Mouse (Mus musculus): ENCODE measurements around the gene Pkd1l3. TPM values are rescaled to one million over a fixed set of nuclear protein-coding genes. Genes with fewer than 3 reads are reported as not detected.

The Pkd1l3 gene
- total RNA-seq, 2 experiments from 2014 or later: 0.06 TPM; not detected in 1

DNA sequence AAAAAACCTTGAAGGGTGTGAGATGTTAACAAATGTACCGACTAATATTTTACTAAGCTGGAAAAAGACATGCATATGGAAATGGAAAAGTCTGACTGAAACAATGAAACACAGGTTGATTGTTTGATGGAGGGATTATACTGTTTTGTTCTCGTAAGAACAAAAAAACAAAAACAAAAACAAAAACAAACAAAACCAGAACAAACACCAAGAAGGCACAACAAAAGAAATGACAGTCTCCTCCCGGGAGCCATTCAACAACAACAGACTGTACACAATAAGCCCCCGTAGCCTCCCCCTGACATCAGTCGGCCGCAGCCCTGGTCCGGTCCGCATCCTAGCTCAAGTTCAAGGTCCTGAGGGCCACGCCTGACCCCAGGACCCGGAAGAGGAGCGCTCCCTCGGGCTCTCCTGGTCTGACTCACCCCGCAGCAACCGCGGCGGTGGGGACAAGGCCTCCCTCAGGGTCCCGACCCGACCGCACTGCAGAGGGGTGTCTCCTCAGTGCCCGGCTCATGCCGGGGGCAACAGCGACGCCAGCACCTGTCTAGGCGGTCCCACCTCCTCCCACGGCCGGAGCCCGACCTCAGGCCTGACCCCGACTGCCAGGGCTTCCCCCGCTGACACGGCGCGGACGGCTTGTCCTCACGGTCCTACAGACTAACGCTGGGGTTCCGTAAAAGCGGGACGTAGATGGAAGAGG lies 78.3 kb downstream of the Pkd1l3 start:
- peak; percentile 71 for DNase-seq
- Histone ChIP-seq H3K4me3 (peak overlapping the region; percentile 96), H3K27ac (peak overlapping the region; percentile 97)
- TF ChIP-seq CTCF (IDR thresholded peaks at IDR 0.05): no peak
- intact Hi-C loops (cut with DNase I): loop anchor here (1.0 kb wide), 1 partner anchor 84 kb away; the partner anchor contains the start of gene Dhodh

DNA sequence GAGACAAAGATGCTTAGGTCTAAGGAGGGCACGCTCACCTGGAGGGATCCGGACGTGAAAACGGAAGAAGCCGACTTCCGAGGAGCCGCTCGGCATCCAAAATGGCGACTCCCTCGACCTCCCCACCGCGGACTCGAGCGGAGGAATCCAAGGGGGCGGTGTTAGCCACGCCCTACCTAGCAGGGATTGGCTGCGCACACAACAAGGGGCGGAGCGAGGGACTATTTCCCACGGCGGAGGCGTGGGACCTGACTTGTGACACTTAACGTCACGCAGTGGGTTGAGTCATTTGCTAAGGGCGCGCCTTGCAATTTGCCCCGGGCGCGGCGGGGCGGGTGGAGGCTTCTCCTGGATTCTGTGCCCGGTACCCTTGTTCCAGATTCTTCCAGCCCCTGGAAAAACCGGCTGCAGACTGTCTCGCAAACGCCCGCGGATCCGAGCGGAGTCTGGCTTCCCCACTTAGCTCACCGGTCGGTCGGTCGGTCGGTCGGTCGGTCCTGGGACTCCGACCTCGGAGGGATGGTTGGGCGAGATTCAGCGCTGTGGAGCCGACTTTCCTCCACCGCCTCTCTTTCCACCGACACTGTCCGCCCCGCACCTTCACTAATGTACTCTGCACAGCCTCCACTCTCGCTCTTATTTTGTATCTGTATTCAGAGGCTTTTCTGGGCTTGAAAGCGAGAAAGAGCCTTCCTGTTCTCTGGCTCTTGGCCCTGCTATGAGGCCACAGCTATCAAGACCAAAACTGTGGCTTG lies 79.0 kb downstream of the Pkd1l3 start, which contains the start of gene Ist1:
TSS of gene Ist1 (minus strand) at position 115 of the 755 bp plus-strand sequence.
- intact Hi-C loops (cut with DNase I): loop anchor here (1.0 kb wide), 1 partner anchor 85 kb away; the partner anchor contains the start of gene Dhodh
- peak; percentile 99 for DNase-seq
- peak within 1 kb of the TSS; percentile 97 for H3K27ac ChIP-seq
- peak; percentile 12; the same call in 1 of the 2 replicates for TF ChIP-seq CTCF (IDR thresholded peaks at IDR 0.05)
- peak within 1 kb of the TSS; percentile 96 for H3K4me3 ChIP-seq

DNA sequence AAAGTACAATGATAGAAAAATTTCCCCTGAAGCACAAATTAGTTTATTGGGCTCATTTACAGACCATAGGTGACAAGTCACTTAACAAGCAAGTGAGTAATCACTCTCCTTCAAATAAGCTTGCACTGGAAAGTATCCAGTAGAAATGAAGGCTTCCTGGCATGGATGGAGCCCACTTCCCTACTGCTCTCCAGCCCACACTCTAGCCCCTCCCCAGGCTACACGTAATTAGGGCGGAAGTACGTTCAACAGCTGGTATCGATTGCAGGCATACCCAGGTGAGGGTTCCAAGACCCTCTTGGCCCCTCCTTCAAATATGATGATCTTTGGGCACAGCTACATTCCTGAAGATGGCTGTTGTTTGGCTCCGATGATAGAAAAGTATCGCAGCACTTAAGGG lies 79.8 kb downstream of the Pkd1l3 start:
- no peak for DNase-seq
- Histone ChIP-seq H3K27ac (no peak overlapping the region), H3K4me3 (no peak overlapping the region)
- no peak for TF ChIP-seq CTCF (IDR thresholded peaks at IDR 0.05)
- intact Hi-C loops (cut with DNase I): no loop called here

DNA sequence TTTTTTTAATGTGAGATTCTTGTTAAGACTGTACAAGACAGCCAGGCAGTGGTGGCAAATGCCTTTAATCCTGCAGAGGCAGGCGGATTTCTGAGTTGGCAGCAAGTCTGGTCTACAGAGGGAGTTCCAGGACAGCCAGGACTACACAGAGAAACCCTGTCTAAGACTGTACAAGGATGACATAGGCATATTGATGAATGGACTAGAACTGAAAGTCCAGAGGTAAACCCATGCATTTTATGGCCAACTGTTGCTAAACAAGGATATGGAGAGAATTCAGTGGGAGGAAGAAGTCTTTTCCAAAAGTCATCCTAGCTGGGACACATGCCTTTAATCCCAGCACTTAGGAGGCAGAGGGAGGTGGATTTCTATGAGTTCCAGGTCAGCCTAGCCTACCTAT lies 83.4 kb downstream of the Pkd1l3 start:
- DNase-seq: no peak
- TF ChIP-seq CTCF (IDR thresholded peaks at IDR 0.05): no peak
- intact Hi-C loops (cut with DNase I): no loop called here

DNA sequence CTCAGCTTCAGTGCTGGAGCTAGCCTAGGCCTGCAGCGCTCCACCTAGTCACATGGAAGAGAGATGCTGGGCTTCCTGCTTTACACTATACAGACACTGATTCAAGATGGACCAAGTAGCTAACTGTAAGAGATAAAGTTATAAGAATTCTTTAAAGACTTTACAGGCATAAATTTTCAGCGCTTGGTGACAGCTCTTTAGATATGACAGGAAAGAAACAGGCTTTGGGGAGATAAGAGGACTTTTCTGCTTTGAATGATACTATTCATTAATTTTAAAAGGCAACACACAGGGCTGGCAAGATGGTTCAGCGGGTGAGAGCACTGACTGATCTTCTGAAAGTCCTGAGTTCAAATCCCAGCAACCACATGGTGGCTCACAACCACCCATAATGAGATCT lies 84.2 kb downstream of the Pkd1l3 start:
- intact Hi-C loops (cut with DNase I): no loop called here
- TF ChIP-seq CTCF (IDR thresholded peaks at IDR 0.05): no peak
- H3K27ac ChIP-seq: no peak overlapping the region
- DNase-seq: no peak
- no peak overlapping the region for H3K4me3 ChIP-seq

More for the DNA sequence above, 83.4 kb downstream of the Pkd1l3 start:
- Histone ChIP-seq H3K4me3 (no peak overlapping the region), H3K27ac (no peak overlapping the region)

DNA sequence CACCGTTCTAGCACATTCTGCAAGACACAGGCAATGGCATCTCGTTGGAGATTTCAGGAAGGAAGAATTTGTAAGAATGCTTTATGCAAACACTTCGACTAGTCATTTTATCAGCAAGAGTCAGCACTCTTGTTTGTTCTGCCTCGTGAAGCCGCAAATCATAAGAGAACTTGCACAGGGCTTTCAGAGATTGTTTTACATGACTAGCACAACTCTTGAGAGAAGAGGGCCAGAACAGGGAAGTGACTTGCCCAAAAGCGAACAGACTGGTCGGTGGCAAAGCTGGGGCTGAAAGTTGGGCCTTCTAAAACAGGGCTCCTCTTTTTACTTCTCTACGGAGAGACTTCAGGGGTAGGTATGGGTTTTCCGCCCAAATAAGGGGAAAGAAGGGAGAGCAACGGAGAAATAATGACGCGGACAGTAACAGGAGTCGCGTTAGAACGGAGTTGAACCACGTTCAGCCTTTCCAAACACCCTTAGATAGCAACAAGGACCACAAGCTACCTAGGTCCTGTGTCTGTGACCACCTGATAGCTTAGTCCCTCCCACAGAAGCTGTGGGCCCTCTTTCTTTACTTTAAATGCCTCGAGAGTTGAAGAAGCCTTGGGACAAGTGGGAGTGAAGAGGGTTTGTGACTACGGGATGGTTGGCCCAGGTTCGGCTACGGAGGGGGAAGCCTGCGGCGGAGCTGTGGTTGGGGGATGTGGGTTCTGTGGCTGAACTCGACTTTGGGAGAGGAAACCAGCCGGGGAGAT lies 90.4 kb downstream of the Pkd1l3 start:
- Histone ChIP-seq H3K4me3 (peak overlapping the region; percentile 96), H3K27ac (peak overlapping the region; percentile 87)
- no peak for DNase-seq
- no peak for TF ChIP-seq CTCF (IDR thresholded peaks at IDR 0.05)
- intact Hi-C loops (cut with DNase I): loop anchor here (5.0 kb wide), 1 partner anchor 97 kb away; the partner anchor contains the start of gene Dhodh

DNA sequence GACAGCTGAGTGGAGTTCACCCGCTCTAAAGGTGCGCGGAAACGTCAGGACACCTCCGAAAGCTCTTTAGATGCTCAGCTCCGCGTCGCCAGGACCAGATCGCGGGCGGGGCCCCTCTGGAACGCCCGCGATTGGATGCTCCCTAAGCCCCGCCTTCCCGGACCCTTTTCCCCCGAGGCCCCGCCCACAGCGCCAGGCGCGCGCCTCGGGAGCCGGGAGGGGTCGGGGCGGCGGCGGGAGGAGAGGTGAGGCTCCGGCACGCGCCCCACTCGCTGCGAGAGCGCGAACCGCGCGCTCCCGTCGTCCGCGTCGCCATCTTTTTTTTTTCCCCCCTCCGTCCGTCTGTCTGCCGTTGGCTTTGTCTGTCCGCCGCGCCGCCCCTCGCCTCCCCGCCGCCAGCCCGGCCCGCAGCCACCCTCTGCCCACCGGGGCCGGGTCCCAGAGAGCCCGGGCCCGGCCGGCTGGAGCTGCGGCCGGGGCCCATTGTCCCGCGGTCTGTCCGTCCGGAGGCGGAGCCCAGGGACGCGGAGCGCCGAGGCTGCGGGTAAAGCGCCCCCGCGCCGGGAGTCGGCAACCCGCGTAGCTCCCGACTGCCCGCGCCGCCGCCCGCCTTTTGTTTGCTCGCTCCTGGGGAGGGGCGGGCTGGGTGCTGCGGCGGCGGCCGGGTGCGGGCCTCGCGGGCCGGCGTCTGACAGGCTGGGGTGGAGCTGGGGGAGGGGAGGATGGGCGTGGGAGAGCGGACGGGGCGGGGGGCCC lies 91.2 kb downstream of the Pkd1l3 start, which contains the start of gene Zfp821:
TSS of gene Zfp821 (plus strand) at position 227 of the 756 bp plus-strand sequence.
- DNase-seq: peak; percentile 96
- TF ChIP-seq CTCF (IDR thresholded peaks at IDR 0.05): no peak
- intact Hi-C loops (cut with DNase I): loop anchor here (2.0 to 5.0 kb wide), 2 partner anchors 73 to 98 kb away; partner anchors contain the start of genes Ap1g1 and Dhodh
- H3K4me3 ChIP-seq: peak within 1 kb of the TSS; percentile 96
- H3K27ac ChIP-seq: peak within 1 kb of the TSS; percentile 87

DNA sequence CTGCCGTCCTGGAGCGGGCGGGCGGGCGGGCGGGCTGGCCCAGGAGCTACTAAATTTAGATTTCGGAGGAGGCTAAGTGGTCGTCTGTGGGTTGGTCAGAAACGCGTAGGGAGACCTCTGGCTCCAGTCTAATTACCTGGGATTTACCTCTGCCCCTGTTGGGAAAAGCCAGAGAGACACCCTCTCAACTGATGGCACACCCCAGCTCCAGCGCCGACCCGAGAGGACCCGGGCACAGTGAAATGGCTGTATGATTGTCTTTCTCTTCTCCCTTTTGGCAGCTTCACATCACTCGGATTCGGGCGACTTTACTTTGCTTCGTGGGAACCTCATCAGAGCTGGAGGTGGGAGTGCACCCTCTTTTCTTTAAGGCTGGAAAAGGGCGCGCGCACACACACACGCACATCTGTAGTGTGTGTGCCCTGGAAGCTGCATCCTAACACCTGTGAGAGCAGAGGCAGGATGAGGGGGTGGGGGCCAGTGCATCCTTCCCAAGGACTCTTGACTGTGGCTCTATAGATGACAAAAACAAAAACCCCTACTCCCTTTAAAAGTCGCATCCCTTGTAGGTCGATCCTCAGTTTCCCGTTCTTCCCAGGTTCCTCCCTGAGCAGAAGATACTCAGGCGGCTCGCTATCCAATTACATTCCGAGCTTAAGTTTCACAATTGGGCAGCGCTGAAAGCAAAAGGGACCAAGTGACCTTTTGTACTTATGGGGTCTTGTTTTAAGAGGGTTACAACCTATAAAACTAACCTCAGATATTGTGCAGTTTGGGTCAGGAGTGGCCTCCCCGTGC lies 92.0 kb downstream of the Pkd1l3 start:
- TF ChIP-seq CTCF (IDR thresholded peaks at IDR 0.05): no peak
- DNase-seq: no peak
- intact Hi-C loops (cut with DNase I): loop anchor here (2.0 to 5.0 kb wide), 2 partner anchors 73 to 99 kb away; partner anchors contain the start of genes Ap1g1 and Dhodh
- peak overlapping the region; percentile 87 for H3K27ac ChIP-seq
- peak overlapping the region; percentile 96 for H3K4me3 ChIP-seq

DNA sequence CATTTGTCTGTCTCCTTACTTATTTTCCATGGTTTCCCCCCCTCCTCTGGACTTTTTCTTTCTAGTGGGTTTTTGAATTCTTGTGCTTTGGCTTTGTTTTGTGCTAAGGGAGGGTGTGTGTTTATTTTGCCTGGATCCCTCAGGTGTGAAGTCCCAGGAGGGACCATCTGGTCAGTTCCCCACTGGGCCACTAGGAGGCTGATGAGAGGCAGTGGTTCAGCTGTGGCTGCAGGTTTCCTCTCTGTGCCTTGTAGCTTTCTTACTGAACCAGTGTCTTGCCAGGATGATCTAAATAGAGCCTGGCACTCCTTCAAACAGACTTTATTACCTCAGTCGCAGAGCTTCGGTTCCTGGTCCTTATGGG lies 92.5 kb downstream of the Pkd1l3 start:
- H3K27ac ChIP-seq: no peak overlapping the region; the same call in 1 of the 2 replicates
- DNase-seq: peak; percentile 79
- peak overlapping the region; percentile 96 for H3K4me3 ChIP-seq
- intact Hi-C loops (cut with DNase I): loop anchor here (2.0 to 5.0 kb wide), 2 partner anchors 72 to 100 kb away; partner anchors contain the start of genes Ap1g1 and Dhodh
- peak; percentile 90 for TF ChIP-seq CTCF (IDR thresholded peaks at IDR 0.05)

DNA sequence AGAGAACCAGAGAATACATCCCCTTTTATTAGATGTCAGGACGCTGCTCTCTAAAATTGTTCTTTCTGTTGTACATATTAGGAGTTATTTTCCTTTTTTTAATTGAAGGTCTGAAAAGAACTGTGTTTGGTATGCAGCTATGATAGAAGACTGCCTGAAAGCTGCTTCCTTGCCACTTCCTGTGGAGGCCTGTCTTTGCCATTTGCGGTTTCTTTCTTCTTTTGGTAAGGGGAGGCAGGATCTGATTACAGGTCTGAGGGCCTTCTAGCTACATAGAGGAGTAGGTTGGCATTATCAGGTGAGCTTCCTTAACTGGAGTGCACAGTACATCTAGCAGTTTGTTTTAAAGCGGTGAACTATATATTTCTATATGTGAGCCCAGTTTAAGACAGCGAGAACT lies 93.6 kb downstream of the Pkd1l3 start:
- TF ChIP-seq CTCF (IDR thresholded peaks at IDR 0.05): no peak
- Histone ChIP-seq H3K27ac (no peak overlapping the region), H3K4me3 (no peak overlapping the region)
- intact Hi-C loops (cut with DNase I): loop anchor here (2.0 to 5.0 kb wide), 2 partner anchors 71 to 101 kb away; partner anchors contain the start of genes Ap1g1 and Dhodh
- DNase-seq: no peak

DNA sequence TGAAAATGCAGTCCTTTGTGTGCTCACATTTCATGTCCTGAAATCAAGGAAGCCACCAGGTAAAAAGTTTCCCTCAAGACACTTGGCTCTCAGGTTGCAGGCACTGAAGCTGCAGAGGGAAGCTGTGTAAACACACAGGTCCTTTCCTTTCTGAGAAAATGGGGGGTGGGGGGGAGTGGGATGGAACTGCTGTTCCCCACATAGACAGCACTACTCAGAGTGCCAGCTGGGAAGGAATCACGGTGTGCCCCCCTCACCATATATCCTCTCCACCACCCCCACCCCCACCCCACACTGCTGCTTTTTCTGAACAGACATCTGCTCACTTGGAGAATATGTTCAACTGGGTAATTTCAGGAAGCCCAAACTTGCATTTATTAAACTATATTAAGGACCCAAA lies 98.2 kb downstream of the Pkd1l3 start:
- H3K4me3 ChIP-seq: no peak overlapping the region
- H3K27ac ChIP-seq: no peak overlapping the region
- TF ChIP-seq CTCF (IDR thresholded peaks at IDR 0.05): no peak
- intact Hi-C loops (cut with DNase I): no loop called here
- DNase-seq: no peak

Data from gastrocnemius, adult 2 months (tissue).